Mouse (Mus musculus): Measurements from ENCODE around the gene Mllt3. TPM values are rescaled to one million over a fixed set of nuclear protein-coding genes. Genes with fewer than 3 reads are reported as not detected.
A peak's percentile ranks its signal among the peaks of the same experiment; 100 is the strongest.

The Mllt3 gene
- total and polyA plus RNA-seq, 2 experiments from 2014 or later: 5.1 to 13.5 TPM

- Histone ChIP-seq H3K4me1 (ENCODE audit: control insufficient read depth, insufficient read depth) (no peaks in the 10 kb centered on the region), H3K4me2 (ENCODE audit: low read depth, low read length) (no peak overlapping the region), H3K9ac (replicated peaks; ENCODE audit: low read depth, low read length) (no peak overlapping the region), H3K27ac (ENCODE audit: low read depth) (no peak overlapping the region), H3K27me3 (ENCODE audit: control insufficient read depth, insufficient read depth, low read length) (no peaks in the 10 kb centered on the region), H3K9me3 (replicated peaks; ENCODE audit: control insufficient read depth, low read length) (no peaks in the 10 kb centered on the region), H3K4me3 (ENCODE audit: low read depth, low read length) (no peak overlapping the region), H3K36me3 (replicated peaks; ENCODE audit: control insufficient read depth, insufficient read depth, low read length) (peaks cover 8% of the 10 kb centered on the region; the same call in 1 of the 2 replicates)
- WGBS: 91% methylated on average over 4 of the region's 4 CpGs
- no peak for DNase-seq (ENCODE audit: low spot score)
- ATAC-seq (ENCODE audit: insufficient read depth, low read depth): no peak
- TF ChIP-seq EP300 (IDR thresholded peaks at IDR 0.05; ENCODE audit: low read depth): no peak
- TF ChIP-seq CTCF (IDR thresholded peaks at IDR 0.05; ENCODE audit: low read depth): no peak; the same call in 1 of the 2 replicates
Measured at GRCm38 (mm10) chr4:87774515-87774914, 258.6 kb downstream of the Mllt3 start.

- Histone ChIP-seq H3K27me3 (ENCODE audit: control insufficient read depth, insufficient read depth, low read length) (no peaks in the 10 kb centered on the region), H3K4me2 (ENCODE audit: low read depth, low read length) (no peak overlapping the region), H3K9me3 (replicated peaks; ENCODE audit: control insufficient read depth, low read length) (no peaks in the 10 kb centered on the region), H3K4me1 (ENCODE audit: control insufficient read depth, insufficient read depth) (no peaks in the 10 kb centered on the region), H3K36me3 (replicated peaks; ENCODE audit: control insufficient read depth, insufficient read depth, low read length) (0 out of 2 replicates have a peak, but pooled peaks cover under 1% of the 10 kb centered on the region), H3K27ac (ENCODE audit: low read depth) (no peak overlapping the region), H3K4me3 (ENCODE audit: low read depth, low read length) (no peak overlapping the region), H3K9ac (replicated peaks; ENCODE audit: low read depth, low read length) (no peak overlapping the region)
- ATAC-seq (ENCODE audit: insufficient read depth, low read depth) (no peak), DNase-seq (ENCODE audit: low spot score) (no peak)
- WGBS: 48% methylated on average over 11 of the region's 11 CpGs
- no peak for TF ChIP-seq CTCF (IDR thresholded peaks at IDR 0.05; ENCODE audit: low read depth)
- TF ChIP-seq EP300 (IDR thresholded peaks at IDR 0.05; ENCODE audit: low read depth): no peak
Measured at GRCm38 (mm10) chr4:87767711-87768561, 265.2 kb downstream of the Mllt3 start.

GRCm38 (mm10) chr4:87765729-87766128 lies 267.4 kb downstream of the Mllt3 start:
- Histone ChIP-seq H3K9me3 (replicated peaks; ENCODE audit: control insufficient read depth, low read length) (no peaks in the 10 kb centered on the region), H3K36me3 (replicated peaks; ENCODE audit: control insufficient read depth, insufficient read depth, low read length) (no peaks in the 10 kb centered on the region), H3K4me2 (ENCODE audit: low read depth, low read length) (no peak overlapping the region), H3K27ac (ENCODE audit: low read depth) (peak overlapping the region; percentile 25; the same call in 1 of the 2 replicates), H3K4me3 (ENCODE audit: low read depth, low read length) (no peak overlapping the region), H3K27me3 (ENCODE audit: control insufficient read depth, insufficient read depth, low read length) (no peaks in the 10 kb centered on the region), H3K4me1 (ENCODE audit: control insufficient read depth, insufficient read depth) (no peaks in the 10 kb centered on the region), H3K9ac (replicated peaks; ENCODE audit: low read depth, low read length) (no peak overlapping the region)
- no peak for TF ChIP-seq CTCF (IDR thresholded peaks at IDR 0.05; ENCODE audit: low read depth)
- TF ChIP-seq EP300 (IDR thresholded peaks at IDR 0.05; ENCODE audit: low read depth): no peak
- peak; percentile 14 for DNase-seq (ENCODE audit: low spot score)
- WGBS: 22% methylated on average over 3 of the region's 3 CpGs
- ATAC-seq (ENCODE audit: insufficient read depth, low read depth): peak; percentile 58

GRCm38 (mm10) chr4:87761075-87761474 lies 272.1 kb downstream of the Mllt3 start:
- Histone ChIP-seq H3K9me3 (replicated peaks; ENCODE audit: control insufficient read depth, low read length) (no peaks in the 10 kb centered on the region), H3K9ac (replicated peaks; ENCODE audit: low read depth, low read length) (no peak overlapping the region), H3K36me3 (replicated peaks; ENCODE audit: control insufficient read depth, insufficient read depth, low read length) (no peaks in the 10 kb centered on the region), H3K4me3 (ENCODE audit: low read depth, low read length) (no peak overlapping the region), H3K4me1 (ENCODE audit: control insufficient read depth, insufficient read depth) (no peaks in the 10 kb centered on the region), H3K27ac (ENCODE audit: low read depth) (no peak overlapping the region), H3K27me3 (ENCODE audit: control insufficient read depth, insufficient read depth, low read length) (no peaks in the 10 kb centered on the region), H3K4me2 (ENCODE audit: low read depth, low read length) (no peak overlapping the region)
- WGBS: 77% methylated on average over 2 of the region's 2 CpGs
- no peak for TF ChIP-seq EP300 (IDR thresholded peaks at IDR 0.05; ENCODE audit: low read depth)
- TF ChIP-seq CTCF (IDR thresholded peaks at IDR 0.05; ENCODE audit: low read depth): no peak
- no peak for ATAC-seq (ENCODE audit: insufficient read depth, low read depth)
- DNase-seq (ENCODE audit: low spot score): no peak

GRCm38 (mm10) chr4:87760297-87760696 lies 272.9 kb downstream of the Mllt3 start:
- Histone ChIP-seq H3K4me1 (ENCODE audit: control insufficient read depth, insufficient read depth) (no peaks in the 10 kb centered on the region), H3K4me3 (ENCODE audit: low read depth, low read length) (no peak overlapping the region), H3K9me3 (replicated peaks; ENCODE audit: control insufficient read depth, low read length) (no peaks in the 10 kb centered on the region), H3K27me3 (ENCODE audit: control insufficient read depth, insufficient read depth, low read length) (no peaks in the 10 kb centered on the region), H3K27ac (ENCODE audit: low read depth) (no peak overlapping the region), H3K4me2 (ENCODE audit: low read depth, low read length) (no peak overlapping the region), H3K9ac (replicated peaks; ENCODE audit: low read depth, low read length) (no peak overlapping the region), H3K36me3 (replicated peaks; ENCODE audit: control insufficient read depth, insufficient read depth, low read length) (no peaks in the 10 kb centered on the region)
- no peak for ATAC-seq (ENCODE audit: insufficient read depth, low read depth)
- 63% methylated on average over 1 of the region's 1 CpGs for WGBS
- DNase-seq (ENCODE audit: low spot score): no peak
- TF ChIP-seq EP300 (IDR thresholded peaks at IDR 0.05; ENCODE audit: low read depth): no peak
- no peak for TF ChIP-seq CTCF (IDR thresholded peaks at IDR 0.05; ENCODE audit: low read depth)

Measured in heart, postnatal 0 days (tissue).